Mouse (Mus musculus): Measurements from ENCODE around the gene Gtf2a2. TPM values are rescaled to one million over a fixed set of nuclear protein-coding genes. Genes with fewer than 3 reads are reported as not detected.

Gtf2a2 gene
- polyA plus RNA-seq (2014; fragmentation: Nextera tagmentation; extraction: Ambion mirVana): 211 and 223 TPM in 2 replicates

- Histone ChIP-seq H3K4me1 (replicated peaks; ENCODE audit: control insufficient read depth, insufficient read depth, low read length) (peaks cover 4% of the 10 kb centered on the region; the same call in 1 of the 2 replicates), H3K27me3 (ENCODE audit: control insufficient read depth, insufficient read depth, low read length) (no peaks in the 10 kb centered on the region), H3K4me3 (ENCODE audit: low read depth, low read length) (peak within 1 kb of the TSS; percentile 84), H3K27ac (ENCODE audit: low read depth, low read length) (peak within 1 kb of the TSS; percentile 86), H3K36me3 (ENCODE audit: control insufficient read depth, insufficient read depth, low read length) (peaks cover 7% of the 10 kb centered on the region; the same call in 1 of the 2 replicates), H3K9ac (ENCODE audit: low read length) (peak within 1 kb of the TSS; percentile 91), H3K9me3 (ENCODE audit: control insufficient read depth, low read length) (no peaks in the 10 kb centered on the region), H3K4me2 (ENCODE audit: low read depth, low read length, severe bottlenecking) (peak within 1 kb of the TSS; percentile 82)
- peak; percentile 99 for ATAC-seq (replicated peaks; ENCODE audit: low FRiP score)
- peak; percentile 97 for DNase-seq (ENCODE audit: low spot score)
- 0% methylated on average over 56 of the region's 57 CpGs for WGBS
These were observed at the start of gene Gtf2a2 for GRCm38 (mm10) chr9:70012408-70012901. Gene Gtf2a2 (plus strand): TSS chr9:70012550.

- H3K36me3 ChIP-seq (ENCODE audit: control insufficient read depth, insufficient read depth, low read length): no peaks in the 10 kb centered on the region
- 90% methylated on average over 3 of the region's 3 CpGs for WGBS
- H3K27ac ChIP-seq (ENCODE audit: low read depth, low read length): no peak overlapping the region
These were observed 48.0 kb upstream of the Gtf2a2 start for GRCm38 (mm10) chr9:69964370-69964769.

DNA sequence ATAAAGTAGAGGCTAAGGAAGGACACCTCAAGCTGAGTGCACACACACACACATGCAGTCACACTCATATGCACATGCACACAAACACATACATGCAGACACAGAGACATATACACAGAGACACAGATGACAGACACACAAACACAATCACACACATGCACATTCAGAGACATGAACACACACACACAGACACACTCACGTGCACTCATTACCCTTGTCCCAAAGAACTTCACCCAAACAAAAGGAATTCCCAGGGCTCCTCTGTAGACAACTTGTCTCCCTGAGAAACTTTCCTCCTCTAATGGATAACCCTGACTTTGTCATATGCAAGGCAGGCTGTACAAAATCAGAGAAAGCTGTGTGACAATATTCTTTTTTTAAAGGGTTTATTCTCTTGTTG, 26.8 kb upstream of the Gtf2a2 start:
- no peak overlapping the region for H3K4me2 ChIP-seq (ENCODE audit: low read depth, low read length, severe bottlenecking)
- 69% methylated on average over 1 of the region's 1 CpGs for WGBS
- no peak for ATAC-seq (replicated peaks; ENCODE audit: low FRiP score)

More at GRCm38 (mm10) chr9:69964370-69964769, 48.0 kb upstream of the Gtf2a2 start:
- DNase-seq (ENCODE audit: low spot score) (no peak), ATAC-seq (replicated peaks; ENCODE audit: low FRiP score) (no peak)
- H3K9ac ChIP-seq (ENCODE audit: low read length): no peak overlapping the region
- H3K4me1 ChIP-seq (replicated peaks; ENCODE audit: control insufficient read depth, insufficient read depth, low read length): no peaks in the 10 kb centered on the region
- H3K4me3 ChIP-seq (ENCODE audit: low read depth, low read length): no peak overlapping the region
- no peak overlapping the region for H3K4me2 ChIP-seq (ENCODE audit: low read depth, low read length, severe bottlenecking)
- no peaks in the 10 kb centered on the region for H3K9me3 ChIP-seq (ENCODE audit: control insufficient read depth, low read length)
- H3K27me3 ChIP-seq (ENCODE audit: control insufficient read depth, insufficient read depth, low read length): no peaks in the 10 kb centered on the region

GRCm38 (mm10) chr9:69986063-69986462, 26.3 kb upstream of the Gtf2a2 start:
- H3K36me3 ChIP-seq (ENCODE audit: control insufficient read depth, insufficient read depth, low read length): no peaks in the 10 kb centered on the region
- peaks cover 5% of the 10 kb centered on the region; the same call in 1 of the 2 replicates for H3K4me1 ChIP-seq (replicated peaks; ENCODE audit: control insufficient read depth, insufficient read depth, low read length)
- DNase-seq (ENCODE audit: low spot score): no peak
- no peak overlapping the region for H3K27ac ChIP-seq (ENCODE audit: low read depth, low read length)
- H3K4me3 ChIP-seq (ENCODE audit: low read depth, low read length): no peak overlapping the region
- 79% methylated on average over 10 of the region's 10 CpGs for WGBS
- H3K4me2 ChIP-seq (ENCODE audit: low read depth, low read length, severe bottlenecking): no peak overlapping the region
- no peak overlapping the region for H3K9ac ChIP-seq (ENCODE audit: low read length)
- no peaks in the 10 kb centered on the region for H3K9me3 ChIP-seq (ENCODE audit: control insufficient read depth, low read length)
- no peaks in the 10 kb centered on the region for H3K27me3 ChIP-seq (ENCODE audit: control insufficient read depth, insufficient read depth, low read length)
- no peak for ATAC-seq (replicated peaks; ENCODE audit: low FRiP score)

More for the DNA sequence above, 26.8 kb upstream of the Gtf2a2 start:
- DNase-seq (ENCODE audit: low spot score): no peak
- Histone ChIP-seq H3K27me3 (ENCODE audit: control insufficient read depth, insufficient read depth, low read length) (no peaks in the 10 kb centered on the region), H3K27ac (ENCODE audit: low read depth, low read length) (no peak overlapping the region), H3K9me3 (ENCODE audit: control insufficient read depth, low read length) (no peaks in the 10 kb centered on the region), H3K4me1 (replicated peaks; ENCODE audit: control insufficient read depth, insufficient read depth, low read length) (peaks cover 2% of the 10 kb centered on the region; the same call in 1 of the 2 replicates), H3K4me3 (ENCODE audit: low read depth, low read length) (no peak overlapping the region), H3K36me3 (ENCODE audit: control insufficient read depth, insufficient read depth, low read length) (no peaks in the 10 kb centered on the region), H3K9ac (ENCODE audit: low read length) (no peak overlapping the region)

GRCm38 (mm10) chr9:69986571-69986970, 25.8 kb upstream of the Gtf2a2 start:
- Histone ChIP-seq H3K27ac (ENCODE audit: low read depth, low read length) (no peak overlapping the region), H3K4me2 (ENCODE audit: low read depth, low read length, severe bottlenecking) (no peak overlapping the region), H3K36me3 (ENCODE audit: control insufficient read depth, insufficient read depth, low read length) (no peaks in the 10 kb centered on the region), H3K4me1 (replicated peaks; ENCODE audit: control insufficient read depth, insufficient read depth, low read length) (peaks cover 5% of the 10 kb centered on the region; the same call in 1 of the 2 replicates), H3K4me3 (ENCODE audit: low read depth, low read length) (no peak overlapping the region), H3K9me3 (ENCODE audit: control insufficient read depth, low read length) (no peaks in the 10 kb centered on the region), H3K9ac (ENCODE audit: low read length) (no peak overlapping the region), H3K27me3 (ENCODE audit: control insufficient read depth, insufficient read depth, low read length) (no peaks in the 10 kb centered on the region)
- DNase-seq (ENCODE audit: low spot score): no peak
- 78% methylated on average over 5 of the region's 5 CpGs for WGBS
- ATAC-seq (replicated peaks; ENCODE audit: low FRiP score): no peak

DNA sequence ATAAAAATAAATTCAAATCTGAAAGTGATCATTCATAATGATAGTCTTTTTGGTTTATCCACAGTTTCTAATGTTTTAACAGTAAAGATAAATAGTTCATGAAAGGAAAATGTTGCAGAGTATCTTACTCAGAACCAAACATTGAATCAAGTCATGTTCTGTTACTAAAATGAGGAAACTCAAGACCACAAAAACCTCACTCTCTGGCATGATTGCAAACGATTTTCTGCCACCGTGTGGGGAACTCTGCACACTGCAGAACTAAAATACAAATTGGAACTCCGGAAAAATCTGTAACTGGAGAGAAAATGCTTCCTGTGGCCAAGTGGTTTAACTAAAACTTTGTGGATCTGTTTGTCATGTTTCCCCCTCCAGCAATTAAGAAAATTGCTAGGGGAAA, 24.8 kb upstream of the Gtf2a2 start:
- Histone ChIP-seq H3K4me1 (replicated peaks; ENCODE audit: control insufficient read depth, insufficient read depth, low read length) (peaks cover 5% of the 10 kb centered on the region; the same call in 1 of the 2 replicates), H3K9ac (ENCODE audit: low read length) (no peak overlapping the region)
- ATAC-seq (replicated peaks; ENCODE audit: low FRiP score): no peak

GRCm38 (mm10) chr9:69988706-69989302, 23.5 kb upstream of the Gtf2a2 start:
- no peak for ATAC-seq (replicated peaks; ENCODE audit: low FRiP score)
- 40% methylated on average over 16 of the region's 16 CpGs for WGBS

More for the DNA sequence above, 24.8 kb upstream of the Gtf2a2 start:
- H3K27me3 ChIP-seq (ENCODE audit: control insufficient read depth, insufficient read depth, low read length): no peaks in the 10 kb centered on the region
- no peak overlapping the region for H3K4me3 ChIP-seq (ENCODE audit: low read depth, low read length)
- no peaks in the 10 kb centered on the region for H3K9me3 ChIP-seq (ENCODE audit: control insufficient read depth, low read length)
- no peaks in the 10 kb centered on the region for H3K36me3 ChIP-seq (ENCODE audit: control insufficient read depth, insufficient read depth, low read length)
- no peak overlapping the region for H3K4me2 ChIP-seq (ENCODE audit: low read depth, low read length, severe bottlenecking)
- peak; percentile 64 for DNase-seq (ENCODE audit: low spot score)
- no peak overlapping the region for H3K27ac ChIP-seq (ENCODE audit: low read depth, low read length)
- 5% methylated on average over 3 of the region's 3 CpGs for WGBS

GRCm38 (mm10) chr9:69989303-69990121, 22.8 kb upstream of the Gtf2a2 start, which contains the start of gene Bnip2:
Gene Bnip2 (plus strand): TSS chr9:69989466.
- Histone ChIP-seq H3K4me2 (ENCODE audit: low read depth, low read length, severe bottlenecking) (peak within 1 kb of the TSS; percentile 67), H3K4me3 (ENCODE audit: low read depth, low read length) (peak within 1 kb of the TSS; percentile 99), H3K27me3 (ENCODE audit: control insufficient read depth, insufficient read depth, low read length) (no peaks in the 10 kb centered on the region), H3K9ac (ENCODE audit: low read length) (peak within 1 kb of the TSS; percentile 96), H3K4me1 (replicated peaks; ENCODE audit: control insufficient read depth, insufficient read depth, low read length) (peaks cover 5% of the 10 kb centered on the region; the same call in 1 of the 2 replicates), H3K9me3 (ENCODE audit: control insufficient read depth, low read length) (no peaks in the 10 kb centered on the region), H3K27ac (ENCODE audit: low read depth, low read length) (peak within 1 kb of the TSS; percentile 92), H3K36me3 (ENCODE audit: control insufficient read depth, insufficient read depth, low read length) (no peaks in the 10 kb centered on the region)
- under 1% methylated on average over 76 of the region's 76 CpGs for WGBS
- DNase-seq (ENCODE audit: low spot score) (peak; percentile 97), ATAC-seq (replicated peaks; ENCODE audit: low FRiP score) (peak; percentile 95)

More at GRCm38 (mm10) chr9:69988706-69989302, 23.5 kb upstream of the Gtf2a2 start:
- peaks cover 5% of the 10 kb centered on the region; the same call in 1 of the 2 replicates for H3K4me1 ChIP-seq (replicated peaks; ENCODE audit: control insufficient read depth, insufficient read depth, low read length)
- H3K4me2 ChIP-seq (ENCODE audit: low read depth, low read length, severe bottlenecking): peak overlapping the region; percentile 48
- peak overlapping the region; percentile 44; the same call in 1 of the 2 replicates for H3K9ac ChIP-seq (ENCODE audit: low read length)
- peak overlapping the region; percentile 99 for H3K4me3 ChIP-seq (ENCODE audit: low read depth, low read length)
- H3K9me3 ChIP-seq (ENCODE audit: control insufficient read depth, low read length): no peaks in the 10 kb centered on the region
- no peak for DNase-seq (ENCODE audit: low spot score)
- no peaks in the 10 kb centered on the region for H3K27me3 ChIP-seq (ENCODE audit: control insufficient read depth, insufficient read depth, low read length)
- H3K36me3 ChIP-seq (ENCODE audit: control insufficient read depth, insufficient read depth, low read length): no peaks in the 10 kb centered on the region
- no peak overlapping the region; the same call in 1 of the 2 replicates for H3K27ac ChIP-seq (ENCODE audit: low read depth, low read length)
